Mouse (Mus musculus) layer of hippocampus, postnatal 25 days (tissue): ENCODE data around the gene Chst11. TPM values are rescaled to one million over a fixed set of nuclear protein-coding genes. Genes with fewer than 3 reads are reported as not detected.

Experiments
- DNase-seq, 2 experiments: peaks; one replicate each; pipeline ENCODE4 v3.0.0; 2022; ENCODE audit warnings: mixed read lengths in 2 of 2, low spot score in 1 of 2; ENCODE audit errors: extremely low spot score in 1 of 2
- total RNA-seq, 2 experiments: library from RNA; stranded (reverse); gene quantifications; 2 replicates each; pipeline ENCODE4 v1.2.3; 2021

Chst11 gene
- total RNA-seq, 2 experiments from 2014 or later, result 50.8 to 55.0 TPM

- DNase-seq, result no peak
These were observed 176.5 kb downstream of the Chst11 start for GRCm38 (mm10) chr10:83161656-83162365.

GRCm38 (mm10) chr10:83163946-83164345 lies 178.6 kb downstream of the Chst11 start:
- DNase-seq, result no peak

GRCm38 (mm10) chr10:83164901-83165435 lies 179.7 kb downstream of the Chst11 start:
- no peak for DNase-seq

- DNase-seq, result no peak
These were observed 180.4 kb downstream of the Chst11 start for GRCm38 (mm10) chr10:83165521-83166243.

GRCm38 (mm10) chr10:83166272-83166671 lies 181.0 kb downstream of the Chst11 start:
- DNase-seq, result no peak

- DNase-seq, result no peak
These were observed 182.2 kb downstream of the Chst11 start for GRCm38 (mm10) chr10:83167492-83167891.

- no peak for DNase-seq
These were observed 183.2 kb downstream of the Chst11 start for GRCm38 (mm10) chr10:83168303-83169056.

GRCm38 (mm10) chr10:83169554-83169953 lies 184.3 kb downstream of the Chst11 start:
- no peak for DNase-seq

GRCm38 (mm10) chr10:83178151-83178550 lies 192.9 kb downstream of the Chst11 start:
- no peak for DNase-seq

GRCm38 (mm10) chr10:83178661-83179060 lies 193.4 kb downstream of the Chst11 start:
- DNase-seq, result no peak

GRCm38 (mm10) chr10:83181831-83182572 lies 196.7 kb downstream of the Chst11 start:
- DNase-seq, result no peak

- DNase-seq, result peak; percentile 61 to 84
These were observed 197.3 kb downstream of the Chst11 start for GRCm38 (mm10) chr10:83182573-83182960.

GRCm38 (mm10) chr10:83183634-83184479 lies 198.6 kb downstream of the Chst11 start:
- no peak for DNase-seq

GRCm38 (mm10) chr10:83184480-83185069 lies 199.3 kb downstream of the Chst11 start:
- DNase-seq, result peak in 1 of 2 experiments; percentile 37

GRCm38 (mm10) chr10:83185121-83185520 lies 199.8 kb downstream of the Chst11 start:
- DNase-seq, result no peak

GRCm38 (mm10) chr10:83186167-83186566 lies 200.9 kb downstream of the Chst11 start:
- no peak for DNase-seq

- DNase-seq, result no peak
These were observed 201.7 kb downstream of the Chst11 start for GRCm38 (mm10) chr10:83186984-83187383.

GRCm38 (mm10) chr10:83189071-83189470 lies 203.8 kb downstream of the Chst11 start:
- no peak for DNase-seq

GRCm38 (mm10) chr10:83191476-83191875 lies 206.2 kb downstream of the Chst11 start:
- no peak for DNase-seq
